Mouse (Mus musculus) lung, embryonic 16.5 days (tissue): ENCODE measurements around the gene Macrod2. TPM values are rescaled to one million over a fixed set of nuclear protein-coding genes. Genes with fewer than 3 reads are reported as not detected.
A peak's percentile ranks its signal among the peaks of the same experiment; 100 is the strongest.

Source experiments
- ATAC-seq: fragments of 200-750 bp; cut with Nextera tagmentation; 2 replicates; pipeline ENCODE4 v1.8.0; 2017; ENCODE audit warnings: low read depth, mild to moderate bottlenecking, moderate library complexity
- H3K27ac ChIP-seq: fragments of 300-500 bp; sonication (generic); 2 replicates; pipeline ENCODE4 v1.5.1; 2014; ENCODE audit warnings: mild to moderate bottlenecking, control low read depth, low read length
- H3K27me3 ChIP-seq: fragments of 300-500 bp; sonication (generic); 2 replicates; pipeline ENCODE4 v1.6.1; 2014; ENCODE audit warnings: low read depth, low read length, mixed read lengths; ENCODE audit not compliant: control insufficient read depth, insufficient read depth
- H3K36me3 ChIP-seq: fragments of 300-500 bp; sonication (generic); 2 replicates; pipeline ENCODE4 v1.6.1; 2014; ENCODE audit warnings: low read length; ENCODE audit not compliant: control insufficient read depth, insufficient read depth
- H3K4me1 ChIP-seq: fragments of 300-500 bp; sonication (generic); replicated peaks from 2 replicates; pipeline ENCODE4 v1.6.1; 2014; ENCODE audit warnings: low read length, mixed read lengths; ENCODE audit not compliant: control insufficient read depth, insufficient read depth
- H3K4me2 ChIP-seq: fragments of 300-500 bp; sonication (generic); 2 replicates; pipeline ENCODE4 v1.6.1; 2014; ENCODE audit warnings: low read depth, low read length, control low read depth
- H3K4me3 ChIP-seq: fragments of 300-500 bp; sonication (generic); 2 replicates; pipeline ENCODE4 v1.5.1; 2014; ENCODE audit warnings: mild to moderate bottlenecking, low read length, control low read depth
- H3K9ac ChIP-seq: fragments of 300-500 bp; sonication (generic); 2 replicates; pipeline ENCODE4 v1.6.1; 2014; ENCODE audit warnings: low read length, control low read depth
- H3K9me3 ChIP-seq: fragments of 300-500 bp; sonication (generic); 2 replicates; pipeline ENCODE4 v1.6.1; 2016; ENCODE audit warnings: low read length; ENCODE audit not compliant: control insufficient read depth
- WGBS: fragments of 180-500 bp; shearing (Covaris S2); extraction: QIAGEN DNeasy Blood & Tissue Kit; methylation state at CpG from one replicate; pipeline ENCODE4 v1.1.7; 2014; 5-methylcytosine and 5-hydroxymethylcytosine counted together
- polyA plus RNA-seq: library from polyadenylated mRNA; unstranded; fragments of >200 nt; fragmentation: Nextera tagmentation; extraction: Ambion mirVana; gene quantifications from 2 replicates; pipeline ENCODE4 v1.2.1, GENCODE M21; 2015

The Macrod2 gene
- polyA plus RNA-seq, 1 experiment from 2014 or later = 32.1 TPM

GRCm38 (mm10) chr2:140867116-140867515 lies 472.0 kb downstream of the Macrod2 start:
- H3K36me3 ChIP-seq = no peaks in the 10 kb centered on the region
- no peaks in the 10 kb centered on the region for H3K4me1 ChIP-seq
- ATAC-seq = no peak
- 89% methylated on average over 5 of the region's 5 CpGs for WGBS
- no peaks in the 10 kb centered on the region for H3K9me3 ChIP-seq
- no peaks in the 10 kb centered on the region for H3K27me3 ChIP-seq
- H3K27ac ChIP-seq = no peak overlapping the region
- H3K9ac ChIP-seq = no peak overlapping the region
- no peak overlapping the region for H3K4me2 ChIP-seq
- no peak overlapping the region for H3K4me3 ChIP-seq

- Histone ChIP-seq H3K27ac (no peak overlapping the region), H3K4me1 (no peaks in the 10 kb centered on the region), H3K36me3 (no peaks in the 10 kb centered on the region), H3K27me3 (no peaks in the 10 kb centered on the region), H3K9ac (no peak overlapping the region), H3K9me3 (no peaks in the 10 kb centered on the region), H3K4me3 (no peak overlapping the region), H3K4me2 (no peak overlapping the region)
- peak; percentile 59 for ATAC-seq
Observed at GRCm38 (mm10) chr2:140885176-140885575, 490.1 kb downstream of the Macrod2 start.

- no peaks in the 10 kb centered on the region for H3K36me3 ChIP-seq
- H3K9me3 ChIP-seq = no peaks in the 10 kb centered on the region
- no peak for ATAC-seq
- no peak overlapping the region for H3K9ac ChIP-seq
- H3K4me2 ChIP-seq = no peak overlapping the region
- no peaks in the 10 kb centered on the region for H3K4me1 ChIP-seq
- H3K27ac ChIP-seq = no peak overlapping the region
- H3K27me3 ChIP-seq = no peaks in the 10 kb centered on the region
- no peak overlapping the region for H3K4me3 ChIP-seq
Observed at GRCm38 (mm10) chr2:140890683-140891082, 495.6 kb downstream of the Macrod2 start.

GRCm38 (mm10) chr2:140896396-140897082 lies 501.4 kb downstream of the Macrod2 start:
- 50% methylated on average over 3 of the region's 3 CpGs for WGBS
- no peak overlapping the region for H3K4me2 ChIP-seq
- no peaks in the 10 kb centered on the region for H3K4me1 ChIP-seq
- H3K9ac ChIP-seq = no peak overlapping the region
- H3K27ac ChIP-seq = no peak overlapping the region
- H3K36me3 ChIP-seq = no peaks in the 10 kb centered on the region
- no peak for ATAC-seq
- H3K27me3 ChIP-seq = no peaks in the 10 kb centered on the region
- H3K4me3 ChIP-seq = no peak overlapping the region
- H3K9me3 ChIP-seq = no peaks in the 10 kb centered on the region

GRCm38 (mm10) chr2:140898408-140898985 lies 503.4 kb downstream of the Macrod2 start:
- WGBS = 68% methylated on average over 7 of the region's 7 CpGs
- H3K27ac ChIP-seq = no peak overlapping the region
- H3K27me3 ChIP-seq = no peaks in the 10 kb centered on the region
- H3K9ac ChIP-seq = no peak overlapping the region
- H3K36me3 ChIP-seq = no peaks in the 10 kb centered on the region
- ATAC-seq = no peak
- no peak overlapping the region for H3K4me3 ChIP-seq
- H3K9me3 ChIP-seq = no peaks in the 10 kb centered on the region
- H3K4me1 ChIP-seq = no peaks in the 10 kb centered on the region
- no peak overlapping the region for H3K4me2 ChIP-seq

- no peaks in the 10 kb centered on the region for H3K36me3 ChIP-seq
- no peak overlapping the region for H3K4me3 ChIP-seq
- ATAC-seq = no peak
- no peaks in the 10 kb centered on the region for H3K9me3 ChIP-seq
- H3K4me1 ChIP-seq = no peaks in the 10 kb centered on the region
- H3K4me2 ChIP-seq = no peak overlapping the region
- 89% methylated on average over 4 of the region's 4 CpGs for WGBS
- H3K9ac ChIP-seq = no peak overlapping the region
- no peak overlapping the region for H3K27ac ChIP-seq
- no peaks in the 10 kb centered on the region for H3K27me3 ChIP-seq
Observed at GRCm38 (mm10) chr2:140905331-140905730, 510.2 kb downstream of the Macrod2 start.

- H3K4me1 ChIP-seq = no peaks in the 10 kb centered on the region
- no peaks in the 10 kb centered on the region for H3K9me3 ChIP-seq
- ATAC-seq = no peak
- no peak overlapping the region for H3K27ac ChIP-seq
- WGBS = 70% methylated on average over 3 of the region's 3 CpGs
- H3K27me3 ChIP-seq = no peaks in the 10 kb centered on the region
- no peak overlapping the region for H3K4me2 ChIP-seq
- H3K36me3 ChIP-seq = no peaks in the 10 kb centered on the region
- no peak overlapping the region for H3K9ac ChIP-seq
- no peak overlapping the region for H3K4me3 ChIP-seq
Observed at GRCm38 (mm10) chr2:140906123-140906522, 511.0 kb downstream of the Macrod2 start.

GRCm38 (mm10) chr2:140911463-140911862 lies 516.4 kb downstream of the Macrod2 start:
- H3K27me3 ChIP-seq = no peaks in the 10 kb centered on the region
- ATAC-seq = no peak

GRCm38 (mm10) chr2:140912179-140912578 lies 517.1 kb downstream of the Macrod2 start:
- H3K9ac ChIP-seq = no peak overlapping the region
- no peaks in the 10 kb centered on the region for H3K36me3 ChIP-seq
- WGBS = 48% methylated on average over 1 of the region's 1 CpGs
- no peak overlapping the region for H3K4me2 ChIP-seq
- no peaks in the 10 kb centered on the region for H3K27me3 ChIP-seq
- H3K9me3 ChIP-seq = no peaks in the 10 kb centered on the region
- H3K27ac ChIP-seq = no peak overlapping the region
- H3K4me1 ChIP-seq = no peaks in the 10 kb centered on the region
- ATAC-seq = no peak
- no peak overlapping the region for H3K4me3 ChIP-seq

More at GRCm38 (mm10) chr2:140911463-140911862, 516.4 kb downstream of the Macrod2 start:
- no peak overlapping the region for H3K4me3 ChIP-seq
- H3K9ac ChIP-seq = no peak overlapping the region
- no peak overlapping the region for H3K4me2 ChIP-seq
- no peaks in the 10 kb centered on the region for H3K9me3 ChIP-seq
- WGBS = 68% methylated on average over 6 of the region's 6 CpGs
- no peaks in the 10 kb centered on the region for H3K4me1 ChIP-seq
- H3K27ac ChIP-seq = no peak overlapping the region
- no peaks in the 10 kb centered on the region for H3K36me3 ChIP-seq
